Comparison of ENCODE assay signal across 9 mouse cellular contexts in genomic region chr4:97381084-97381483, GRCm38 (mm10).
DNase-seq lines count a peak whose midpoint lies in the region; ATAC-seq lines count a peak whose summit lies in the region.
"Had no signal": no experiment of that assay in that cellular context is flagged by ENCODE, and none has a peak within 500 bp of the region (broad histone marks: within the 10 kb centered on the region; RNA-seq: fewer than 3 reads in every experiment).

No protein-coding gene starts in this region.

- H3K36me3 ChIP-seq in midbrain, embryonic 14.5 days (ENCODE audit: control insufficient read depth, insufficient read depth, low read length), result no peaks in the 10 kb centered on the region
- H3K36me3 ChIP-seq in midbrain, embryonic 10.5 days, result no peaks in the 10 kb centered on the region

- ATAC-seq in midbrain, embryonic 14.5 days (ENCODE audit: low FRiP score, low TSS enrichment), result no peak
- ATAC-seq: hindbrain, embryonic 16.5 days had no signal

- H3K4me1 ChIP-seq in midbrain, embryonic 14.5 days (ENCODE audit: control insufficient read depth, insufficient read depth, low read length), result no peaks in the 10 kb centered on the region
- H3K4me1 ChIP-seq in midbrain, embryonic 10.5 days, result no peaks in the 10 kb centered on the region

- peak; percentile 28 for DNase-seq in midbrain, embryonic 14.5 days
- no peak for DNase-seq in midbrain, embryonic 10.5 days (ENCODE audit: low spot score)
- peak; percentile 16 for DNase-seq in gonadal fat pad, adult 2 months (ENCODE audit: low read depth)
- peak; percentile 54 to 61 for DNase-seq in kidney, postnatal 36 days
- peak; percentile 20 for DNase-seq in mesoderm, embryonic 11.5 days (ENCODE audit: low read depth, low spot score)
- DNase-seq in layer of hippocampus, postnatal 14 days (ENCODE audit: low spot score in 2 of 2), result no peak
- DNase-seq in gastrocnemius, adult 8-10 months (ENCODE audit: low spot score in 2 of 2), result no peak

- H3K27me3 ChIP-seq in midbrain, embryonic 14.5 days (ENCODE audit: control insufficient read depth, insufficient read depth, low read length), result no peaks in the 10 kb centered on the region
- H3K27me3 ChIP-seq in midbrain, embryonic 10.5 days (ENCODE audit: low read depth, poor library complexity, severe bottlenecking), result no peaks in the 10 kb centered on the region

- no peak overlapping the region for H3K4me3 ChIP-seq in midbrain, embryonic 14.5 days (replicated peaks; ENCODE audit: low read depth, low read length)
- no peak overlapping the region for H3K4me3 ChIP-seq in midbrain, embryonic 10.5 days

- H3K4me2 ChIP-seq in midbrain, embryonic 14.5 days (ENCODE audit: low read length), result no peak overlapping the region
- H3K4me2 ChIP-seq: heart, embryonic 11.5 days had no signal

- no peaks in the 10 kb centered on the region for H3K9me3 ChIP-seq in midbrain, embryonic 14.5 days (ENCODE audit: control insufficient read depth, low read length)
- no peaks in the 10 kb centered on the region for H3K9me3 ChIP-seq in midbrain, embryonic 10.5 days (replicated peaks)

- WGBS in midbrain, embryonic 14.5 days, result 76% methylated on average over 3 of the region's 3 CpGs
- 76% methylated on average over 3 of the region's 3 CpGs for WGBS in midbrain, embryonic 10.5 days

- no peak overlapping the region for H3K27ac ChIP-seq in midbrain, embryonic 14.5 days (replicated peaks; ENCODE audit: low read depth, low read length)
- no peak overlapping the region for H3K27ac ChIP-seq in midbrain, embryonic 10.5 days (replicated peaks)

- no peak overlapping the region for H3K9ac ChIP-seq in midbrain, embryonic 14.5 days (replicated peaks; ENCODE audit: low read length)

Comparison
In these comparisons a context has a peak if more than half of its experiments do, and no peak if none do; other contexts are left out.
1. DNase-seq: peak in midbrain, embryonic 14.5 days (single experiment), gonadal fat pad, adult 2 months (single experiment), kidney, postnatal 36 days (2 of 2) and mesoderm, embryonic 11.5 days (single experiment); none in midbrain, embryonic 10.5 days (single experiment), layer of hippocampus, postnatal 14 days (0 of 2) and gastrocnemius, adult 8-10 months (0 of 2).